Mouse (Mus musculus): ENCODE results near the gene Map4. TPM values are rescaled to one million over a fixed set of nuclear protein-coding genes. Genes with fewer than 3 reads are reported as not detected.

Gene Map4
- total RNA-seq (2023): 81.0 and 96.7 TPM in 2 replicates

GRCm38 (mm10) chr9:109931257-109932171, at the start of gene Map4:
Gene Map4 (plus strand): TSS chr9:109931460.

GRCm38 (mm10) chr9:110116977-110117778, 185.9 kb downstream of the Map4 start, which contains the start of gene Smarcc1:
Gene Smarcc1 (plus strand): TSS chr9:110117708.

GRCm38 (mm10) chr9:110117779-110118139, 186.5 kb downstream of the Map4 start, which contains the start of gene Dhx30:
Gene Dhx30 (minus strand): TSS chr9:110117830.

Other genes with a start within 250 kb of the Map4 start
- gene Fbxw18, start 228.8 kb upstream of the Map4 start, total RNA-seq (2023): not detected in 2 replicates
- not detected in 2 replicates for gene Fbxw26, start 185.4 kb upstream of the Map4 start, total RNA-seq (2023)
- gene Fbxw27, start 140.8 kb upstream of the Map4 start, total RNA-seq (2023): not detected in 2 replicates
- gene Spink8, start 119.2 kb upstream of the Map4 start, total RNA-seq (2023): not detected in 2 replicates
- 9.1 and 14.2 TPM in 2 replicates for gene Nme6, start 98.7 kb upstream of the Map4 start, total RNA-seq (2023)
- gene Camp, start 81.8 kb upstream of the Map4 start, total RNA-seq (2023): 6,382 and 6,996 TPM in 2 replicates
- gene Cdc25a, start 55.9 kb upstream of the Map4 start, total RNA-seq (2023): 31.3 and 35.4 TPM in 2 replicates
- 23.3 and 24.4 TPM in 2 replicates for gene Smarcc1, start 186.2 kb downstream of the Map4 start, total RNA-seq (2023)
- gene Dhx30, start 186.4 kb downstream of the Map4 start, total RNA-seq (2023): 29.2 and 32.6 TPM in 2 replicates

Measured in neutrophil, adult 65 days (primary cell).